Mouse (Mus musculus) thymus, adult 2 months (tissue): Measurements from ENCODE around the gene Gpbp1. TPM values are rescaled to one million over a fixed set of nuclear protein-coding genes. Genes with fewer than 3 reads are reported as not detected.

Experiments
- DNase-seq: peaks from one replicate; pipeline ENCODE4 v3.0.0; 2021
- H3K27ac ChIP-seq: fragments of 200-500 bp; 2 replicates; pipeline ENCODE4 v1.5.1; 2012; ENCODE audit warnings: low read length, control low read depth; ENCODE audit not compliant: control insufficient read depth, insufficient read depth
- H3K27me3 ChIP-seq: fragments of 200-500 bp; 2 replicates; pipeline ENCODE4 v1.6.1; 2012; ENCODE audit warnings: mild to moderate bottlenecking, low read length, moderate library complexity, mixed read lengths; ENCODE audit not compliant: control insufficient read depth, insufficient read depth
- H3K36me3 ChIP-seq: fragments of 200-500 bp; 2 replicates; pipeline ENCODE4 v1.6.1; 2012; ENCODE audit warnings: mild to moderate bottlenecking, low read length, moderate library complexity; ENCODE audit not compliant: control insufficient read depth, insufficient read depth
- H3K4me1 ChIP-seq: fragments of 200-500 bp; replicated peaks from 2 replicates; pipeline ENCODE4 v1.6.1; 2012; ENCODE audit warnings: low read length; ENCODE audit not compliant: control insufficient read depth, insufficient read depth
- H3K4me3 ChIP-seq: fragments of 200-500 bp; 2 replicates; pipeline ENCODE4 v1.5.1; 2012; ENCODE audit warnings: mild to moderate bottlenecking, low read length, control low read depth, moderate library complexity; ENCODE audit not compliant: control insufficient read depth, insufficient read depth
- CTCF ChIP-seq: fragments of 200-500 bp; IDR thresholded peaks from 2 replicates; pipeline ENCODE4 v1.5.1; 2012; ENCODE audit warnings: mild to moderate bottlenecking, control low read depth, low read length, moderate library complexity, borderline replicate concordance; ENCODE audit not compliant: control insufficient read depth, poor library complexity, insufficient read depth; ENCODE audit errors: extremely low read depth
- POLR2A ChIP-seq: fragments of 200-500 bp; IDR thresholded peaks from 2 replicates; pipeline ENCODE4 v1.6.1; 2012; ENCODE audit warnings: mild to moderate bottlenecking, low read length, control low read depth, moderate library complexity; ENCODE audit not compliant: control insufficient read depth, poor library complexity, insufficient read depth; ENCODE audit errors: extremely low read depth
- WGBS: fragments of 180-500 bp; shearing (Covaris S2); methylation state at CpG from one replicate; pipeline ENCODE4 v1.1.7; 2018; 5-methylcytosine and 5-hydroxymethylcytosine counted together
- polyA plus RNA-seq: library from polyadenylated mRNA; depleted of rRNA; stranded (reverse); fragments of >200 nt; gene quantifications from 2 replicates; pipeline ENCODE4 v1.2.3, GENCODE M21; 2012

The Gpbp1 gene
- polyA plus RNA-seq, 1 experiment, result 5.0 TPM

DNA sequence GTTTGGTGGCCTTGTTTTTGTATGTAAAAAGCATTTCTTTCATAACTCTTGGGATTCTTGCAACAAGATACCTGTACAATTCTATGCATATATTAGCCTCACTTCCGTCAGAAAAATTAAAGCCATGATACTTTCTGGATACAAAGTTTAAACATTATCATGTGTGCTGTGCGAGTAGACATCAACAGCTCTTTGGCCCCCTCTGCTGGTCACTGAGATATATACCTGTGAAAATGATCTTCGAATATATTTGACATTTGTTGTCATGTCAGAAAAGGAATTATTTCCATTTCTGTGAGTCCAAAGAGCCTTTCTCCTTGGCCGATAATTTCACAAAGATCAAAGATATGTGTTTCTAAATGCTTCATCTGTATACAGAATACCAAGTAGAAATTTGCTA is 76.8 kb downstream of the Gpbp1 start:
- 24% methylated on average over 4 of the region's 4 CpGs for WGBS
- no peak overlapping the region for H3K4me3 ChIP-seq
- H3K27ac ChIP-seq, result no peak overlapping the region
- H3K36me3 ChIP-seq, result no peaks in the 10 kb centered on the region
- H3K4me1 ChIP-seq, result no peaks in the 10 kb centered on the region
- H3K27me3 ChIP-seq, result no peaks in the 10 kb centered on the region
- peak; percentile 62 for DNase-seq
- TF ChIP-seq CTCF, result no peak
- no peak for TF ChIP-seq POLR2A

DNA sequence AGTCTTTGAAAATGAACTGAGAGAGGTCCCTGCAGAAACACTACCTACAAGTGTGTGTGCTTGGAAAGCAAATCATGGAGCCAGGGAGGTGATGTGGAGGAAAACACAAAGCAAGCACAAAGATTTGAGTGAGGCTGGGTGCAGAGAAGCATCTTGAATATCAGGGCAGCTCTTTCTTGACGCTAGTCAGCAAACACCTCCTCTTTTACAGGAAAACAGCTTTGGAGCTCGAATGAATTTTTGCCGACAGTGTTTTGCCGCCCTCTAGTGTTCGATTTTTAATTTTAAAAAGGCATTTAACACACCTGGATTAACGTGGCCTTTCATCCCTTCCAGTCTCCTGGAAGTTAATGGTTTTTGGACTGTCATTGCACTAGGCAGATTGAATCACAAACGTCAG is 79.1 kb downstream of the Gpbp1 start:
- Histone ChIP-seq H3K4me3 (no peak overlapping the region), H3K27ac (no peak overlapping the region), H3K27me3 (no peaks in the 10 kb centered on the region), H3K4me1 (no peaks in the 10 kb centered on the region), H3K36me3 (no peaks in the 10 kb centered on the region)
- peak; percentile 20 for DNase-seq
- TF ChIP-seq POLR2A (no peak), CTCF (no peak)
- WGBS, result 3% methylated on average over 7 of the region's 7 CpGs

DNA sequence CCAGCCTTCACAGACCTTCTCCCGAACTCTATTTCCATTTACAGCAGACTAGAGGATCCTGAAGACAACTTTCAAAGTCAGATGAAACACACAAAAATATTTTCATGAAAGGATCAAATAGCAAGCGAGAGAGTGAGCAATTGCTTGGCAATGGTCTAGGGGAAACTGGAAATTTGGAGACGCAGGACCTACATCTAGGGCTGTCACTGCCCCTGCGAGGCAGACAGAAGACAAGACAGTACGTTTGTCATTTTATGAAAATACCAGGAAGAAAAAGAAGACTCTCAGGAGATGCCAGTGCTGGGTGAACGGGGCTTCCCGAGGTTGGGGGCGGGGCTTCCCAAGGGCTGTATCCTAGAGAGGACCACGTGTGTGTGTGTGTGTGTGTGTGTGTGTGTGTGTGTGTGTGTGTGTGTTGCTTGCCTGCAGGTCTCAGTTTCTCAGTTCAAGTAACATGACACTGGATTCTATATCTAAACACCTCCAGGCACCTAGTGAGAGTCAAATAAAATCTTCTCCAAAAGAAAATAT is 83.0 kb downstream of the Gpbp1 start:
- TF ChIP-seq POLR2A (no peak), CTCF (no peak)
- Histone ChIP-seq H3K27me3 (no peaks in the 10 kb centered on the region), H3K36me3 (no peaks in the 10 kb centered on the region), H3K27ac (no peak overlapping the region), H3K4me3 (no peak overlapping the region), H3K4me1 (no peaks in the 10 kb centered on the region)
- DNase-seq, result no peak
- 79% methylated on average over 9 of the region's 9 CpGs for WGBS

DNA sequence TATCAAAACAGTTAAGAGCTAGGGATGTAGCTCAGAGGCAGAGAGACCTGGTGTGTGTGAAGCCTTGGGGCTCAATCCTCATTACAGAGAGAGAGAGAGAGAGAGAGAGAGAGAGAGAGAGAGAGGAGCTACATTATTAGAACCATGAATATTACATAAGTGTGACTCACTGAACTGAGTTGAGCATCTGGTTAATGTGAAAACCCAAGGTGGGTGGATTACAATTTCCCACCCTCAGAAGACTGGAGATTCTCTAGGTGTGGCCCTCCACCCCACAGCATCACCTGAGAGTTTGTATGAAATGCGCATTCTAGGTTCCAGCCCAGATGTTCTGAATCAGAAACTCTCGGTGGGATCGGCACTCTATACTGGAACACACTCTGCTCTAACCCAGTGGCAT is 84.0 kb downstream of the Gpbp1 start:
- WGBS, result 98% methylated on average over 3 of the region's 3 CpGs
- DNase-seq, result no peak

DNA sequence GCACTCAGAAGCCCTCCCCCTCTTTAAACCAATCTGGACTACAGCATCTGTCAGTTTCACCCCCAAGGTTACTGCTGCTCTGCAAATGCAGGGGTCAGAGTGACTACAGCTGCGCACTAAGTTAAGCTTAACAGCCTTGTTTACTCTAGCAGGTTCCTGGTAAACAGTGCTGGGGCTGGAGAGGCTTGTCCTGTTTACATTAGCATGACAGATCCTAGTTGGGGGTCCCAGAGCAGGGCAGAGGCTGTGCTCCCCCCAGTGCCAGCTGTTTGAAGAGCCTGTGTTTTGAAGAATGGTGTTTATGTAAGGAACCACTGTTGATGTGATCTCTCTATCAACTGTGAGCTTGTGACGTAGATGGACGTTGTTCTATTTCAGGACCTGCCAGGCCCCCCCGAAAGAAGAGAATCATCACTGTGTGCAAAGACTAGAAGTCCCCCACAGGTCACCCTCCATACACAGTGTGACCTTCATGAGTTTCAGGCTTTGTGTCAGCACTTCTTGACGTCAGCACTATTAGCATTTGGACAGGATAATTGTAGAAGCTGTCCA is 92.2 kb downstream of the Gpbp1 start:
- TF ChIP-seq CTCF (no peak), POLR2A (no peak)
- 0 out of 2 replicates have a peak, but pooled peaks cover 7% of the 10 kb centered on the region for H3K4me1 ChIP-seq
- H3K4me3 ChIP-seq, result no peak overlapping the region
- H3K27me3 ChIP-seq, result no peaks in the 10 kb centered on the region
- no peaks in the 10 kb centered on the region for H3K36me3 ChIP-seq
- no peak overlapping the region for H3K27ac ChIP-seq
- WGBS, result 86% methylated on average over 5 of the region's 5 CpGs
- DNase-seq, result no peak

More for the DNA sequence above, 84.0 kb downstream of the Gpbp1 start:
- no peaks in the 10 kb centered on the region for H3K36me3 ChIP-seq
- H3K27me3 ChIP-seq, result no peaks in the 10 kb centered on the region
- H3K27ac ChIP-seq, result no peak overlapping the region
- H3K4me3 ChIP-seq, result no peak overlapping the region
- no peak for TF ChIP-seq POLR2A
- no peak for TF ChIP-seq CTCF
- no peaks in the 10 kb centered on the region for H3K4me1 ChIP-seq

DNA sequence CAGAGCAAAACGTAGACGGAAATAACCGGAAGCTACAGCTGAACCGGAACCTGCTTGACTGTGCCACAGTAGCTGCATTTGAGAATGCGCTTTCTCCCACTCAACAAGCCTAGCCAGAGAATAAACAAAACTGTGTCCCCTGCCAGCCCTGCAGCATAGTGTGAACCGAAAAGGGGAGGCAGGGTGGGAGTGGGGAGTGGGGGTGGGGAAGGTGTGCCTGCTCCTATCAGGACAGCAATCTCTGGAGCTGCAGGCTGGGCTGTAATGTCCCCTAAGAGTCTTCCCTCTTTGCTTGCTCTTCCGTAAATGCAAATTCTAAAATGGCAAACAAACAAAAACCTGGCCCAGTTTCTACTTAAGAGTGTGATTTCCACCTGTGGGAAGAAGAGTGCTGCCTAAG is 92.8 kb downstream of the Gpbp1 start:
- DNase-seq, result no peak
- peak overlapping the region; percentile 47; the same call in 1 of the 2 replicates for H3K27ac ChIP-seq
- TF ChIP-seq POLR2A (no peak), CTCF (no peak)

DNA sequence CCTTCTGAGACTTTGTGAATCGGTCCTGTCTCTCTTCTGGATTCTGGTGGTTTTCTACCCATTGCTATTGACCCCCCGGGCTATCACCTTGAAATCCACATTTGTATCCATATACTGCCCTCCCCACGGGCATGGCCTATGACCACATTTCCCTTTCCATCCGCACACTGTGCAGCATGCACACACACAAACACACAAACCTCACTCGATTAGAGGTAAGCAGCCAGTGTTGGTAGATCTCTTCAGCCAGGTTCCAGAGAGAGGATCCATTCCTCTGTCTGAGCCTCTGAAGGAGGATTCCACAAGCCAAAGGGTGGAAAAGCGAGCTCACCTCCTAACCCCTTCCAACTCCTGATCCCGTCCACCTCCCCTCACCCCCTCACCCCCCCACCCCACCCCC is 94.4 kb downstream of the Gpbp1 start:
- DNase-seq, result no peak
- Histone ChIP-seq H3K4me1 (0 out of 2 replicates have a peak, but pooled peaks cover 7% of the 10 kb centered on the region), H3K27ac (no peak overlapping the region), H3K27me3 (no peaks in the 10 kb centered on the region), H3K4me3 (no peak overlapping the region), H3K36me3 (no peaks in the 10 kb centered on the region)
- no peak for TF ChIP-seq POLR2A
- no peak for TF ChIP-seq CTCF
- WGBS, result 98% methylated on average over 7 of the region's 7 CpGs

More for the DNA sequence above, 92.8 kb downstream of the Gpbp1 start:
- H3K36me3 ChIP-seq, result no peaks in the 10 kb centered on the region
- H3K4me1 ChIP-seq, result 0 out of 2 replicates have a peak, but pooled peaks cover 7% of the 10 kb centered on the region
- 34% methylated on average over 7 of the region's 7 CpGs for WGBS
- no peaks in the 10 kb centered on the region for H3K27me3 ChIP-seq
- H3K4me3 ChIP-seq, result no peak overlapping the region

DNA sequence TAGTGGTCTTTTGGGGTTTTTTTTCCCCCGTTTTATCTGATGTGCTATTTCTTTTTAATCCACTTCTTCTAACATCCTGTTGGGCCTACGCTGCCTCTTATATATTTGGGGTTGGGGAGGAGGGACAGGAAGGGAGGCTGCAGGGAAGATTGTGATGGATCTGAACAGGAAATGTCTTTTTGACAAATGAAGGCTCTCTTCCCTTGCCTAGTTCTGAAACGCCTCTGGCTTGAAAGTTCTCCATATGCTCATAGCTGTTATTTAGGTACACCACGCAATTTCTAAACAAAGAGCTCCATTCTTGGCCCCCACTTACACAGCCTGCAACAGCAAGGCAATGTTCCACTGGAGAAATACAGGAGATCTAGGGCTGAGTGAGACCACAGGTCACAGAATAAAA is 95.0 kb downstream of the Gpbp1 start:
- WGBS, result 57% methylated on average over 4 of the region's 4 CpGs
- Histone ChIP-seq H3K4me1 (0 out of 2 replicates have a peak, but pooled peaks cover 7% of the 10 kb centered on the region), H3K27me3 (no peaks in the 10 kb centered on the region), H3K36me3 (no peaks in the 10 kb centered on the region), H3K4me3 (no peak overlapping the region), H3K27ac (no peak overlapping the region)
- TF ChIP-seq POLR2A (no peak), CTCF (no peak)
- DNase-seq, result no peak
